Mouse (Mus musculus) mature B cell (primary cell): Measurements from ENCODE around the gene Trappc1.

Experiments
- in situ Hi-C: fragments of 300-500 bp; cut with MboI; formaldehyde crosslinking; loops from 2 replicates; pipeline ENCODE4 v1.14.3; 2019

Gene Trappc1

DNA sequence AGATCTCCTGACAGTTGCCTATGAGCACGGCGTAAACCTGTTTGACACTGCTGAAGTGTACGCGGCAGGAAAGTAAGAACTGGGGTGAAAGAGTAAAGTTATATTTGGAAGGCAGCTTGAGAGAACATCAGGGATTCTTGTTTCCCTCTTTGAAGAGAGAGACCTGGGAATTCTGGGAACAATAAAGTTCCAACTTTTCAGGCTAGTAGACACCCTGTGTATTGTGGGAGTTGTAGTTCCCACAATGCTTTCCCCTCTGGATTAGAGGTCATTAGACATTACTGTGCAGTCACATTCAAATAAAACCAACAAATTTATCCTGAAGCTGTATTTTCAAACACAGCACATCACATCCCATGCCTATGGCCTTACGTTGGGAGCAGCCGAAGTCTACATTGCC, 4.7 kb downstream of the Trappc1 start:
- in situ Hi-C loops, result no loop called here

DNA sequence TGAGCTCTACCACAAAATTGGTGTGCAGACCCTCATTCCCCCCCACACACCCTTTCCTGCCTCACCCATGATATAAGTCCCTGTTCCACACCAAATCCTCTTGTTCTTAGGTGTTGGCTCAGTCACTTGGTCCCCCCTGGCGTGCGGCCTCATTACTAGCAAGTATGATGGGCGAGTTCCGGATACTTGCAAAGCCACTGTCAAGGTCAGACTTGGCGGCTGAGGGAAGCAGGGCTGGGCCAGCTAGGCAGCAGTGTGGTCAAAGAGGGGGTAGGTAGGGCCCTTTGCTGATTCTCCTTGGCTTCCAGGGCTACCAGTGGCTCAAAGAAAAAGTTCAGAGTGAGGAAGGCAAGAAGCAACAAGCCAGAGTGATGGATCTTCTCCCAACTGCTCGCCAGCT, 7.4 kb downstream of the Trappc1 start:
- in situ Hi-C loops, result no loop called here

DNA sequence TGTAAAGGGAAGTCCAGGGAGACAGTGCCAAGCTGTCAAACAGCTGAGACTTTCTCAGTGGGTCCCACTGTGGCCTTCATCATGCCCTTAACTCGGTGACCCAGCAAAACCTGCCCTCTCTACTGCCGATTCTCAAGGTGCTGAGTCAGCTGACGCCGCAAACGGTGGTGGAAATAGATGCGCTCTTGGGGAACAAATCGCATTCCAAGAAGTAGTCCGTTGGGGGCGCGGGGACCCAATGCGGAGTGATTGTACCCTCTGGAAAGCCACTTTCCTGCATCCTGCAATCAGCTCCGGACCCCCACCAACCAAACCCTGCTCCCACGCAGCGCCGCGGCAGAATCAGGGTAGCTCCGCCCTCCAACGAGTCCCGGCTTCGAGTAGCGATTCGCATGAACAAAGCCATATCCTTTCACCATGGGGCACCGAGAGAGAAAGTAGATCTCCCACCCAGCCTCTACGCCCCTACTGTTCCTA, 8.2 kb downstream of the Trappc1 start:
- in situ Hi-C loops, result no loop called here

DNA sequence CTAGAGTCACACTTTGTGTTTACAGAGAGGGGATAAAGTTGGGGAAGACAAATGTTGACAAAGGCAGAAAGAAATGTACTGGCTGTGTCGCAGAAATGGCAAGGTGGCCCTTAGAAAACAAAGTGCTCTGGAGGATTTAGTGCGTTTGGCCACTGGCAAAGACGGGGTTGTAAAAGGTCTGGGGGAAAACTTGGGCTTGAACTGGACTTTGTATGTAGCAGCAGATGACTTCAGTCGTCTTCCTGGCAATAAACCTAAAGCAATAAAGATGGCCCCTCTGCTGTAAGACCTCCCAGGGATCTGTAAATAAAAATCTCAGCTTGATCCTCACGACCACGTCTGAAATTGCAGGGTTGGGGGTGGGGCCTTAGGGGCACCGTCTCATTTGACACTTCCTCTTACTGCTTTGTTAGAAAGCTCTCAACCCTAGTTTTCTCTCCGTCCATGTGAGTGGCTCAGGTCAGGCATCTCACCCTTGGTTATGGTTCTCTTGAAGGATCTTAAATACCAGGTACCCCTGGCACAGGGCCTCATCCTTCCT, 9.0 kb downstream of the Trappc1 start:
- in situ Hi-C loops, result no loop called here

DNA sequence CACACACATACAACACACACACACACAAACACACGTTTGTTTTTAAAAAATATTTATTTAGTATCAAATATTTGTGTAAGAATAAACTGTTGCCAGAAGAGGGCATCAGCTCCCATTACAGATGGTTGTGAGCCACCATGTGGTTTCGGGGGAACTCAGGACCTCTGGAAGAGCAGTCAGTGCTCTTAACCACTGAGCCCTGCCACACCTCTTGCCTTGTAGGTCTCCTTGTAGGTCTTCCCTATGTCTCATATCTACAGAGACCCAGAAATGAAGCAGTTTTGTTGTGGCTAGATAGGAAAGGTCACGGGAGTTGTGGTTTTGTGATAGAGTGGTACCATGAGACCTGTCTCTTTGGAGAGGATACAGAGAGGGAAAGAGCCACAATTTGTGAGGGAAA, 10.1 kb downstream of the Trappc1 start:
- in situ Hi-C loops, result no loop called here

DNA sequence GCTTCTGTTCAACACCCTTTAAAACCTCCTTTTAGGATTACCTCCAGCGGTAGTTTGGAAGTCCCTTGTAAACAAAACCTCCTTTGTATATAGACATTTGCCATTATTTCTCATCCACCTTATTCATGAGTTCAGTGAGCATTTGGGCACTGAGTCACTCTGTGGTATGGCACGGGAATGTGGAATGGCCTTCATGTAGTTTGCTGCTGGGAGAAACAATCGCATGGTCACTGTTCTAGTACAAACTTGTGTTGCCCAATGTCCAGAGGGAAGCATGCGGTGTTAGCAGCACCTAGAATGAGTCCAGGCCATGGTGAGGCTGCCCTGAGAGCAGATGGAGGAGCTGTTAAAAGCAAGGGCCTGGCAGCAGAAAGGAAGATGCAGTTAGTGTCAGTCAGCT, 11.0 kb downstream of the Trappc1 start:
- in situ Hi-C loops, result no loop called here

DNA sequence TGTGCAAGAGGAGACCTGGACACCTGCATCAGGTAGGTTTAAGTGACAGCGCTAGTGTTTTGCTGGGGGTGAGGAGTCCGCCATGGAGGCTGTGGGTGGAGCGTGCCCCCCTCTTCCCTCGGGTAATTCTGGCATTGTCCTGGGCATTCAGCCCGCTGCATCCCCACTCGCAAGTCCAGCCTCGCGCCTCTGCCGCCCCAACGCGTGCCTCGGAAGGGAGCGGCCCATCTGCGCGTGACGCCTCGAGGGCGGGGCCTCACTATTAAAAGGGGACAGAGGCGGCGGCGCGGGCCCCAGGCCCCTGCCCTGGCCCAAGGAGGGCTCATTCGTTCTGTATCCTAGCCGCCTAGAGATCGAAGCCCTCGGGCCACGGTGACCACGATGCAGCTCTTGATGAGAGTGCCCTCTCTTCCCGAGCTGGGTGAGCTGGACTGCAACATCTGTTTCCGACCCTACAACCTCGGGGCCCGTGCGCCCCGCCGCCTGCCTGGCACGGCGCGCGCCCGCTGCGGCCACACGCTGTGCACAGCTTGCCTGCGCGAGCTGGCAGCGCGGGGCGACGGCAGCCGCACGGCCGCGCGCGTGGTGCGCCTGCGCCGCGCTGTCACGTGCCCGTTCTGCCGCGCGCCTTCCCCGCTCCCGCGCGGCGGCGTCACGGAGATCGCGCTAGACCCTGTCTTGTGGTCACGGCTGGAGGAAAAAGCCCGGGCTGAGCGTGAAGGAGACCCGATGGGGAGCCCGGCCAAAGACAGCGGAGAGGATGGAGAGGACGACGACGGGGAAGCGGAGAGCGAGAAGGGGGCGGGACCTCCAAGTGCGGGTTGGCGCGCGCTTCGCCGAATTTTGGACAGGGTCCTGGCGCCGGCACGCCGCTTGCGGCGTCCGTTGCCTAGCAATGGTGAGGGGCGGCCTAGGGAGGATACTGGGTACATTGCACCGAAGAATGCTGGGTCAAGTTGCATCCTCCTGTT, 16.7 kb downstream of the Trappc1 start, which contains the start of gene Rnf227:
Gene Rnf227 (plus strand): TSS at position 301 of the 971 bp plus-strand sequence.
- in situ Hi-C loops, result no loop called here

DNA sequence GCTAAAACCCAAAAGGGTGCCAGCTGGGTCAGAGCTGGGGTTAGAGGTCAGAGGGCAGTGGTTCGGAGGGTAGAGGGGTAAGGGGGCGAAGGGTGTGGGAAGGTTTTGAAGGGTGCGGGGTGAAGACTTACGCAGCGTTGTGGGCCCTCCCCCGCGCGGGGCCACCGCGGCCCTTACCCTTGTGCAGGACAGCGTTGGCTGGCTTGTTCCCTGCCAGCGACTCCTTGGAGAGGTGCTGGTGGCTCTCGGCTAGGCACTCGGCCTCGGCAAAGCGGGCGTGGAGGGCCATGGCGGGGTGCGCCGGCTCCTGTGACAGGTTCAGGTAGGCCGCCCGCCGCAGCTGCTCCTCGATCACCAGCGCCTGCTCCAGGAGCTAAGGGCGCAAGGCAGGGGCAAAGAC, 22.7 kb downstream of the Trappc1 start:
- in situ Hi-C loops, result no loop called here

DNA sequence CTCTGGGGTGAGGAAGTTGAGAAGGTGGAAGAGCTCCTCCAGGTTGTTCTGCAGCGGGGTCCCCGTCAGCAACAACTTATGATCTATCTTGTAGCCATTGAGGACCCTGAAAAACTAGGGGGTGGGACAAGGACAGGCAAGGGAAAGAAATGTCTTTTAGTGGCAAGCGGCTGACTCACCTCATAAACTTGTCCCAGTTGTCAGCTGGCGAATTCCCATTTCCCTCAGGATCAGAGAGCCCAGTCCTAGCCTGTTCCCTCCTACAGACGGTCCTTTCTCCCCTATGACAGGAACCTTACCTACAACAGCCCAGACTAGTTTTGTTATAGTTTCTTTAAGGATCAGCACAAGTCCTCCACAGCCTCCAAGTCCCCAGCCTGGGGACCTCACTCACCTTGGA, 32.8 kb downstream of the Trappc1 start:
- in situ Hi-C loops, result no loop called here

DNA sequence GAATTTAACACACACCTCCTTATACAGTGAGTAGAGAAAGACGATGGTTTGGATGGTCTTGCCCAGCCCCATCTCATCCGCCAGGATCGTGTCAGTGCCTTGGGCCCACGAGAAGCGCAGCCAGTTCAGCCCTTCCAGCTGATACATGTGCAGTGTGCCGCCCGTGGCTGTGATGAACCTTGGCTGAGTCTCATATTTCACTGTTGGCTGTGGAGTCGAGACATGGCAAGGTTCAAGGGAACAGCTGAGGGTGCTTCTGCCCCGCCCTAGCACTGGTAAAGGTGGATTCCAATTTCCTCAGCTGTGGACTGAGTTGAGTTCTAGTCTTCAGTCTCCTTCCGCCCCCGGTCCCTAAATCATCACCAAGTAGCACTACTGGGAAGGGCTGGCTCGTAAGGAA, 33.9 kb downstream of the Trappc1 start:
- in situ Hi-C loops, result no loop called here

DNA sequence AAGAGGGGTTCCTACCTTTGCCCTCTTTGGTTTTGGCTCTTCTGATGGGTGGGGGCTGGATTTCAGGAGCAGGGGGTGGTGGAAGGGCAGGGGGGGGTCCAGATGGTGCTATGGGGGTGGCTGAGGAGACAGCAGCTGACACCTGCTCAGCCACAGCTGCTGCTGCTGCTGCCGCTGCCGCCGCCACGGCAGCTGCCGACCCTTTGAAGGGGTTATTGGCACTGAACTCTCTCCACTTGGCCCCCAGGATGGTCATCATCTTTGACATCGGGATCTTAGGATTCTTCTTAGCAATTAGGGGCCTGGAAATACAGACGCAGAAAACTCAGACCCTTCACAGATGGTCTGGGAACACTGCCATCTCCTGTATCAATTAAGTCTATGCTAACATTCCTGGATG, 38.2 kb downstream of the Trappc1 start:
- in situ Hi-C loops, result no loop called here

DNA sequence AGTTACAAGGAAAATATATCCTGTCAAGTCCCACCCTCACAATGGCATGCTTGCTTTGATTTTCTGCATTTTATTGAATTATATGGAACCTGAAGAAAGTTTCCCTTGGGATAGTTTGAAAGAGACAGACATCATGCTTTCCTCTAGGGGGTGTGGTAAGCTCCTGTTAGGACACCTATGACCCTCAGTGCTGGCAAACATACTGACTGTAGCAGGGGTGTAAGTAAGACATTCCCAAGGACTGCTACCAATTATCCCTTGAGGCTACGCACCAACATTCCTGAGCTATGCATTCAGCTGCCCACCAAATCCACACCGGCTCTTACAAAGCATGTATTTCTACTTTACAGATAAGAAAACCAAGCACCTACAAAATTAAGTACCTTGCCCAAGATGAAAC, 38.7 kb downstream of the Trappc1 start:
- in situ Hi-C loops, result no loop called here

DNA sequence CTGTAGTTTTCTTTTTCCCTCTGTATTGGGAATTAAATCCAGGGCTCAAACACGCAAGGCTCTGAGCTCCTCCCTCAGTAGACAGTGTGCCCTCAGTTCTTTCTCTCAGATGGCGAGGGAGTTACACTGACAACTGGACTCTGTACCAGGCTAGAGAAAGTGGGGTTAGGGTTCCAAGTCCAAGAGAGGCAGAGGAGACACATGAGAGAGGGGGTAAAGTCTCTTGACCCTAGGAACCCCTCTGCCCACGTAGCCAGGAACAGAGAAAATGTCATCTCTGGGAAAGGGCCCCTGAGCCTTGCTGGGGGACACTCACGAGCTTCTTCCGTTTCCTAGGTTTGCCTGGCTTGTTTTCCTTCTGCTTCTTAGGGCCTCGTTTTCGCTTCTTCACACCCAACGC, 40.6 kb downstream of the Trappc1 start:
- in situ Hi-C loops, result no loop called here

DNA sequence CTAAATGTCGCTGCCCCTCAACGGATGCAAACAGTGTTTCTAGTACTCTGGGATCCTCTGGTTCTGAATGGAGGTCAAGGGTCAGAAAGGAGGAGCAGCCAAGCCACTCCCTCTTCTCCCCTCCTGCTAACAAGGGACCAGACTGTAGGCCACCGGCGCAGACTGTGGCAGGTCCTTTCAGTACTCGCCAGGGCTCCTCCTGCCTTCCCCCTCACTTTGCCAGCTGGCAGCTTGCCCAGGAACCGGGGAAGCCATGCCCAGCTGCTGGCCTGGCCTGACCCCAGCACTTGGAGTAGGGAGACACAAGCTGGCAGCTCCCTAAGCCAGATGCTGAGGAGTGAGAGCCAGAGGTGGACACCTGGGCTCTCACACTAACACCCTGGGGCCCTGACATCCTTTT, 41.1 kb downstream of the Trappc1 start:
- in situ Hi-C loops, result no loop called here

DNA sequence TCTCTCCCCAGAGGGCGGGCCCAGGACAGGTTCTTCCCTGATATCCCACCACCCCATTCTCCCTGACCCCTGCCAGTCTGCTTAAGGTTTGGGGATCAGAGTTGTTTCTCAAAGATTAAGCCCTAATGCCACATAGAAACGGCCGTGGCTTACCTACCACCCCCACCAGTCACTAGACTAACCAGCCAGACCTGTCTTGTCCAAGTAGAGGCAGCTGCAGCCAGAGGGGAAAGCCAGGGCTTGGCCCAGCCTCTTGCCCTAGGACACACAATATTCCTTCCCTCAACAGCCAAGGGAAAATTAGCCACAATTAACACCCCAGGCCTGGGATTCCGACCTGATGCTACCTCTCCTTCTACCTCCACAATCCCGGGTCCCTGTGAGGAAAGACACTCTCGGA, 41.9 kb downstream of the Trappc1 start:
- in situ Hi-C loops, result no loop called here

DNA sequence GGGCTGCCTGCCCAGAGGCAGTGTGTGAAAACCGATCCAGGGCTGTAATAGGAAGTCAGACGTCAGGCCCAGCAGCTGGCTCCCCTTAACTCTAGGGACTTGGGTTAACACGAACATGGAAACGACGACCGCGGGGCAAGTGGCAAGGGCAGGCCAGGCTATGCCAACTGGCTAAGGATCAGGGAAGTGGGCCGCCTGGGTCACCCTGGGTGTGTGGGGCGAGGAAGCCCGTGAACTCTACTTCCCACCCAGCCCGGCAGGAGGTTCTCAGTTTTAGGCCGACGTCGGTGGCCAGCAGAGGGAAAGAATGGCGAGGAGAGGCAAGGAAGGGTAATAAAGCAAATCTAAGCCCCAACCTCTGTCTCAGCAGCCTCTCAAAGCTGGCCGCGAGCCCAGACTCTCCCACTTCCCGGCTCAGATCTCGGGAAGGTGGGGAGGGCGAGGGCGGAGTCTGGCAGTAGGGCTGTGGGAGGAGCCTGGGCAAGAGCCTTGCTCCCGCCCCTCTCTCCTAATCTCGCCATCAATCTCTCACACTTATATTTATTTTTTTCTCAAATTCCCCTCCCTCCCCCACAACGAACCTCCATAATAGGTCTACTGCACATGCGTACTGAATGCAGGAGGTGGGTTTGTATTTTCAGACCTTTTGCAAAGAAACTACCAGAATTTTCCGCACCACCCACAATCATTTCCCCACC, 42.5 kb downstream of the Trappc1 start:
- in situ Hi-C loops, result no loop called here

DNA sequence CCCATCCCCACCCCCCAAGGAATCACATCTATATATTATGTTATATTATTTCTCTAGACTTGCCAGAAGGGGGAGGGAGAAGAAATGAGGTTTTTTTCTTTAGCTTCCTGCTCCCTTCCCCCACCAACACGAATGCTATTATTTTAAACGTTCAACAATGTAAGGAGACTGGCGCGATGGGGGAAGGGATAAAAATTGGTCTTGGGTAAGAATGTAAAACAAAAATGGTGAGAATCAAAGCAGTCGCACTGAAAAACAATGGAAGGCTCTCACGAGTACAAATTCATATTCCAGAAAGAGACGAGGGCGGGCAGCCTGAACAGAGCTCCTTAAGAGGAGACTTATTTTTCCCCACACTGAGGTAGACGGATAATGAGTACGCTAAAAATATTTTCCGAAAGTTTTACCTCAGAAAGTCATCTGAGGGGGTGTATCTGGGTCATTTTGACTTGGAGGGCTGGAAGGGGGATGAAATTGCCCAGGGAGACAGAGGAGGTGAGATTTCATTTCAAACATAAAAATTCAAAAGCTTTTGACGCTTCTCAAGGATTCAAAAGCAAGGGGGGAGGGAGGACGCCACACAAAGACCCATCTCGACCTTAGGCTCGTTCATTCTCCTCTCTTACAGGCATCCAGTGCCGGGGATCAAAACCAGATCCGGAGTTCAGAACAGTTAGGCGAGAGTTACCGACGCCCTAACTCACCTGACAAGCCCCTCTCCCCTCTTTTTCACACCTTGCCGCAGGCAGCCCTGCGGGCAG, 43.3 kb downstream of the Trappc1 start:
- in situ Hi-C loops, result no loop called here

DNA sequence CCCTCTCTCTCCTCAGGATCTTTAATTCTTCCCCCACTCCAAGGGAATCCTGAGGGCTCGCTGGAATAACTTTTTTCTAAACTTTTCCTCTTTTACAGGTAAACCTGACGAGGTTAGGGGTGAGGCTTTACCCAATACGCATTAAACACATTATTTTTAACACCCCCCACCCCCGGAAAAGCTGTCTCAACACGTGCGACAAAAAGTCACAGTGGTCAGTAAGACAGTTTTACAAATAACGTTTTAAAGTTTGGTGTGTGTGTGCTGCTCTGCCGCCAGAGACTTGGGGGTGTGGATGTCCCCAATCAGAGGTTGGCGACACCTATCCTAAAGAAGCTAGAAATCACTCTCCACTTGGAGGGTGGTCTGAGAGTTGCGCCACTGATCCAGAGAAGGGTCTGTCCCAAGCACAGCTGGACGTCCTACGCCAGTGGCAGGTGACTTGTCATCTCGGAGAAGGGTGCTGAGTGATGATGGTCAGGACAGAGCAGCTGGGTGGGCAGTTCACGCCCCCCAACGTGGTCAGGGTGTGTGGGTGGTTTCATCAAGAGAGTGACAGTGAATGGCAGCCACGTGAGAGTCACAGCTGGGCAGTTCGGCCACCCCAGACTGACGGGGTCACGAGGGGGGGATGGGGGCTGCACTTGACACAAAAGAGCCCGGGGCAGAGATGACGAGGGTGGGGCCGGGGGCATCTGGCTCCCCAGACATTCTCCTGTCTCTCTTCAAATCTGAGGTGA, 44.0 kb downstream of the Trappc1 start:
- in situ Hi-C loops, result no loop called here

DNA sequence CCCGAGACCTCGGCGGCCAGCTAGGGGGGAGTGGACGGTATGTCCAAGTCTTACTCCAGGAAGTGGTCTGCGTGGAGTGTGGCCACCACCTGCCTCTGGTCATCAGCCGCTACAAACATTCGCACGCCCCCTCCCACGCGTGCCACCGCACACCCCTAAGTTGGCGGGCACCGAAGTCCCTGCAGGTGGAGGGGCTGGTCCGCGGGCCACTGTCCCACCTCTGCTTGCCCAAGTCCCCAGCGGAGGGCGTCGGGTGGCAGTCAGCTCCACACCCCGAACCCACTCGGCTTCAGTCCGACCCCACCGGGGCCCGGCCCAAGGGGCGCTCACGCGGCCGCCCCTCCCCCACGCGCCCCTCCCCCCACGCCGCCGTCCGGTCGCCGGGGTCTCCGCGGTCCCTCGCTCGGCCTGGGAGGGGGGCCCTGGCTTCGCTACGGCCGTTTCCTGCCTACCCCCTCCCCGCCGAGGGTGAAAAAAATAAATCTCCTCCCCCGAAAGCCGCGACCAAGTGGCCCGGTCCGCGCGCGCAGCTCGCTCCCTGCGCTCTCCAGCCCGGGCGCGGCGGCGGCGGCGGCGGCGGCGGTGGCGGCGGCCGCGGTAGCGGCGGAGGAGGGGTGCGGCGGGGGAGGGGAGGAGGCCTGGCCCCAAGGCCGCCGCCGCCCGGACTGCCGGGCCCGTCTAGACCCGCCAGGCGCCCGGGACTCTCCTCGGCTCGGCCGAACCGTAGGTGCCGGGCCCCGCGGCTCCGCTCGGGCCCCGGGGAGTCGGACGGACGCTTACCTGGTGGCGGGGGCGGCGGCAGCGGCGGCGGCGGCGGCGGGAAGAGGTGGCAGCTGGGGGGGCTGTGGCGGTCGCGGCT, 44.8 kb downstream of the Trappc1 start:
- in situ Hi-C loops, result no loop called here
